Mouse (Mus musculus): ENCODE data around the gene Serinc5.
"Not testable (repeated sequence)": the region's sequence is repeated elsewhere in the genome, so short reads cannot be mapped to it uniquely, and the experiment has no call there.

The Serinc5 gene

GRCm38 (mm10) chr13:92610311-92611221 is at the start of gene Serinc5:
TSS of gene Serinc5 (plus strand) at chr13:92611091.
- peak; percentile 98 to 100 for DNase-seq

- DNase-seq = no peak
Measured at GRCm38 (mm10) chr13:92576072-92576471, 34.8 kb upstream of the Serinc5 start, which contains the start of gene Spz1. TSS of gene Spz1 (minus strand) at chr13:92576172.

- no peak for DNase-seq
Measured at GRCm38 (mm10) chr13:92576688-92577087, 34.2 kb upstream of the Serinc5 start.

GRCm38 (mm10) chr13:92578210-92578609 is 32.7 kb upstream of the Serinc5 start:
- DNase-seq = no peak

GRCm38 (mm10) chr13:92580220-92581043 is 30.5 kb upstream of the Serinc5 start:
- DNase-seq = peak; percentile 17 to 65

- DNase-seq = no peak
Measured at GRCm38 (mm10) chr13:92584094-92584717, 26.7 kb upstream of the Serinc5 start.

- DNase-seq = no peak
Measured at GRCm38 (mm10) chr13:92588704-92589103, 22.2 kb upstream of the Serinc5 start.

- no peak for DNase-seq
Measured at GRCm38 (mm10) chr13:92589255-92589654, 21.6 kb upstream of the Serinc5 start.

GRCm38 (mm10) chr13:92591225-92591624 is 19.7 kb upstream of the Serinc5 start:
- no peak for DNase-seq

GRCm38 (mm10) chr13:92592268-92592785 is 18.6 kb upstream of the Serinc5 start:
- DNase-seq = no peak

- no peak for DNase-seq
Measured at GRCm38 (mm10) chr13:92592786-92593635, 17.9 kb upstream of the Serinc5 start.

- DNase-seq = no peak
Measured at GRCm38 (mm10) chr13:92593731-92594396, 17.0 kb upstream of the Serinc5 start.

- no peak for DNase-seq
Measured at GRCm38 (mm10) chr13:92594481-92594880, 16.4 kb upstream of the Serinc5 start.

- no peak for DNase-seq
Measured at GRCm38 (mm10) chr13:92594907-92595306, 16.0 kb upstream of the Serinc5 start.

- DNase-seq = no peak
Measured at GRCm38 (mm10) chr13:92595424-92595823, 15.5 kb upstream of the Serinc5 start.

- not testable (repeated sequence) for DNase-seq
Measured at GRCm38 (mm10) chr13:92605306-92605705, 5.6 kb upstream of the Serinc5 start.

- DNase-seq = peak; percentile 23 to 26
Measured at GRCm38 (mm10) chr13:92609486-92610310, 1.2 kb upstream of the Serinc5 start.

GRCm38 (mm10) chr13:92611254-92611784 is 428 bp downstream of the Serinc5 start:
- no peak for DNase-seq

- no peak for DNase-seq
Measured at GRCm38 (mm10) chr13:92611917-92612316, 1.0 kb downstream of the Serinc5 start.

GRCm38 (mm10) chr13:92613094-92613493 is 2.2 kb downstream of the Serinc5 start:
- no peak for DNase-seq
